Mouse (Mus musculus): ENCODE results near the gene Gtf3a.

DNA sequence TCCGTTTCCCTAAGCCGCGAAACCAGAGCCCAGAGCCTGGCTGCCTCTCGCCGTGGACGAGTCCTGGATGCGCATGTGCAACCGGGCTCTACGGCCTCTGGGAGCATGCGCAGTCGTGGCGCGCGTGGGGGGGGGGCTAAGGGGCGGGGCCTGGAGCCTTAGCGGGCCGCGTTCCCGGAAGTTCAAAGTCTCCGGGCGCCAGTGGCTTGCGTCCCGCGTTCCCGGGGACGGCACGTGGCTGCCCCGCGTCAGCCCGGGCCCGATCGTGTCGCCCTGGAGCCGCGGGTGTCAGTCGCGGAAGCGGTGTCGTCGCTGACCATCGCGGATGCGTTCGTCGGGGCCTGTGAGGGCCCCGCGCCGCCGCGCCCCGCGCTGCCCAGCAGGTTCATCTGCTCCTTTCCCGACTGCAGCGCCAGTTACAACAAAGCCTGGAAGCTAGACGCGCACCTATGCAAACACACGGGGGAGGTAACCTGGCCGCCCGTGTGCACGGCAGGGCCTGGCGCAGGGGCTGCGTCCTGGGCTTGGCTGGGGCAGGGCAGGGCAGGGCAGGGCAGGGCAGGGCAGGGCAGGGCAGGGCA lies at the start of gene Gtf3a:
- no peak for TF ChIP-seq CTCF (IDR thresholded peaks at IDR 0.05)
- peak; percentile 96; the same call in 1 of the 2 replicates for TF ChIP-seq POLR2A (IDR thresholded peaks at IDR 0.05; ENCODE audit: insufficient read depth, low read depth, low read length)
- TF ChIP-seq EP300 (IDR thresholded peaks at IDR 0.05; ENCODE audit: insufficient read depth, low read depth, low read length) = no peak

All from heart, adult 2 months (tissue).